Mouse (Mus musculus) Patski (cell line): ENCODE data around the gene Synpo2l. TPM values are rescaled to one million over a fixed set of nuclear protein-coding genes. Genes with fewer than 3 reads are reported as not detected.

Experiments used
- ATAC-seq: fragments of 100-300 bp; one replicate; pipeline ENCODE4 v1.8.0; 2021
- CTCF ChIA-PET: fragments of 350-600 bp; sonication (Branson Sonifier 250); formaldehyde crosslinking; loops from one replicate; lab custom pipeline; 2022; ENCODE audit warnings: inconsistent platforms; lab: Charles Lee
- POLR2A ChIA-PET: fragments of 350-600 bp; sonication (Branson Sonifier 250); formaldehyde crosslinking; loops from one replicate; lab custom pipeline; 2022; ENCODE audit warnings: antibody characterized with exemption, inconsistent platforms; lab: Charles Lee
- DNase-seq: peaks from one replicate; pipeline ENCODE4 v3.0.0-alpha.2; 2011; ENCODE audit warnings: low read depth, low spot score
- H3K27me3 ChIP-seq: fragments of 371-371 bp; one replicate; pipeline ENCODE4 v1.5.1; 2021
- CTCF ChIP-seq: fragments of 100-300 bp; IDR thresholded peaks from one replicate; pipeline ENCODE4 v1.5.1; 2021
- in situ Hi-C: fragments of 300-500 bp; cut with MboI; formaldehyde crosslinking; loops from 3 replicates; pipeline ENCODE4 v1.11.1; 2018; ENCODE audit warnings: low pct_unique_long_range_greater_than_20kb, mixed read lengths
- polyA plus RNA-seq: library from polyadenylated mRNA; unstranded; gene quantifications from one replicate; pipeline ENCODE4 v1.2.3, GENCODE M21; 2021

Gene Synpo2l
- polyA plus RNA-seq, 1 experiment from 2014 or later, result 0.55 TPM

DNA sequence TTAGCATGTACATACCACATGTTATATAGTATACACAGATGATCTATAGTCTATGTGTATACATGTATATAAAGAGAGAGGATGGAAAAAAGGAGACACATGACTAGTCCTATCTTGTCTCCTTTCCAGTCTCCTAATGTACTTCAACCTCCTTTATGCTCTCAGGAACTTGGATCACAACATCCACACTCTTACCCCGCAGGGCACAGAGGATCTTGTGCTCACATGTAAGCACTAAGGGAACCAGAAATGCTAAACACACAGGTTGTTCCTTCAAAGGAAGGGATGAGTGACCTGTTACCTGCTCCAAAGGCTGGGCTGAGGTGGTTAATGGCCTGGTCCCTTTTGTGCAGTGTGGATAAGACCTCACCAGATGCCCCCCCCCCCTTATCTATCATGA is 55.3 kb downstream of the Synpo2l start:
- no peaks in the 10 kb centered on the region for H3K27me3 ChIP-seq
- no peak for TF ChIP-seq CTCF
- CTCF ChIA-PET, result no interaction called here
- DNase-seq, result no peak
- in situ Hi-C loops, result no loop called here
- POLR2A ChIA-PET, result interaction anchor here (0.6 kb wide), 1 partner anchor 589 kb away, joined by 4 read pairs; no protein-coding TSS in a partner anchor
- ATAC-seq, result no peak

DNA sequence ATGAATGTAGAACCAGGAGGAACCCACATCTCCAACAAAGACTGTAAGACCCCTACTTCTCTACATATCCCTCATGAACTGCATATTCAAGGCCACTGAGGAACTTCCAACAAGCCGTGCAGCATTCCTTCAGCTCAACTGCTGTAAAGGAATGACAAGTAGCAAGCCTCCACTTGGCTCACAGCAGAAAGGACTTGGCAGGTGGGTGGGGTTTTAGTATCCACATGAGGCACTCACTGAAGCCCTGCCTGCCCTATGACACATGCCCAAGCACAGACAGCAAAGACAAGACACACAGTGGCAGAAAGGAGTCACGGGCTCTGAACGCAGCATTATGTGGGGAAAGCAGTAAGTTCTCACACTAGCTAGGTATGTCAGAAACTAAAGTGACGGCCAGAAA is 58.0 kb downstream of the Synpo2l start:
- ATAC-seq (peak; percentile 87), DNase-seq (peak; percentile 58)
- CTCF ChIA-PET, result interaction anchor here (1.2 to 2.4 kb wide), 2 partner anchors 12 to 21 kb away, joined by 3 to 6 read pairs; no protein-coding TSS in a partner anchor
- H3K27me3 ChIP-seq, result no peaks in the 10 kb centered on the region
- TF ChIP-seq CTCF, result no peak
- in situ Hi-C loops, result no loop called here
- POLR2A ChIA-PET, result interaction anchor here (0.6 to 1.4 kb wide), 2 partner anchors 13 to 16 kb away, joined by 3 read pairs; no protein-coding TSS in a partner anchor

DNA sequence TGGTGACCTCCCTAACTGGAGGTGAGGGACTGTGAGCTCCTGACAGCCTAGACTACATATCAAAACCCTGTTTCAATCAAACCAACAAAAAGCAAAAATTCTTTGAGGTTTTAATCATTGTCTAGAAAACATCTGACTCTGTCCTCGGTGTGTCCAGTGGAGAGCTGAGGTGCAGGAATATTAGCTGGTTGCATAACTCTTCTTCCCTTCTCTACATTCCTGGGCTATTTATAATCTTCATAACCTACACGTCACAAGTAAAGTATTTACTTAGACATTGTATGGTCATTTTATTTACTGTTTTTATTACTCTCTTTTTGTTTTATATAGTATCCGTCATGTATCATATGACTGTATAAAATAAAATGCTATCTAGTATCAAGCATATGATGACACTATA is 58.6 kb downstream of the Synpo2l start:
- H3K27me3 ChIP-seq, result no peaks in the 10 kb centered on the region
- DNase-seq (no peak), ATAC-seq (no peak)
- TF ChIP-seq CTCF, result no peak
- CTCF ChIA-PET, result interaction anchor here (1.2 to 2.4 kb wide), 2 partner anchors 13 to 20 kb away, joined by 3 to 6 read pairs; no protein-coding TSS in a partner anchor
- in situ Hi-C loops, result no loop called here
- POLR2A ChIA-PET, result interaction anchor here (0.6 to 1.4 kb wide), 2 partner anchors 13 to 1570 kb away, joined by 3 read pairs; no protein-coding TSS in a partner anchor

Other genes with a start within 250 kb of the Synpo2l start
- 0.15 TPM for gene Cfap70, start 216.1 kb downstream of the Synpo2l start, polyA plus RNA-seq
- gene Anxa7, start 188.2 kb downstream of the Synpo2l start, polyA plus RNA-seq, result 111 TPM
- 0.65 TPM for gene Mss51, start 171.5 kb downstream of the Synpo2l start, polyA plus RNA-seq
- 61.1 TPM for gene Ppp3cb, start 121.8 kb downstream of the Synpo2l start, polyA plus RNA-seq
- gene Usp54, start 27.3 kb downstream of the Synpo2l start, polyA plus RNA-seq, result 21.6 TPM
- not detected for gene Myoz1, start 11.8 kb downstream of the Synpo2l start, polyA plus RNA-seq
- gene Sec24c, start 6.0 kb upstream of the Synpo2l start, polyA plus RNA-seq, result 113 TPM
- 9.2 TPM for gene Fut11, start 26.6 kb upstream of the Synpo2l start, polyA plus RNA-seq
- 96.6 TPM for gene Chchd1, start 34.7 kb upstream of the Synpo2l start, polyA plus RNA-seq
- gene Zswim8, start 39.2 kb upstream of the Synpo2l start, polyA plus RNA-seq, result 162 TPM
- 44.6 TPM for gene Ndst2, start 66.2 kb upstream of the Synpo2l start, polyA plus RNA-seq
- 51.7 TPM for gene Camk2g, start 125.7 kb upstream of the Synpo2l start, polyA plus RNA-seq
- 88.3 TPM for gene Plau, start 168.3 kb upstream of the Synpo2l start, polyA plus RNA-seq